Mouse (Mus musculus) cerebellum, adult 2 months (tissue): ENCODE measurements around the gene Atp5s. TPM values are rescaled to one million over a fixed set of nuclear protein-coding genes. Genes with fewer than 3 reads are reported as not detected.

Experiments
- DNase-seq, 2 experiments: peaks; one replicate each; pipeline ENCODE4 v3.0.0; 2021
- H3K27ac ChIP-seq: fragments of 200-500 bp; 2 replicates; pipeline ENCODE4 v1.5.1; 2012; ENCODE audit warnings: low read length, control low read depth, inconsistent platforms; ENCODE audit not compliant: insufficient read depth
- H3K27me3 ChIP-seq: fragments of 200-500 bp; 2 replicates; pipeline ENCODE4 v1.6.1; 2012; ENCODE audit warnings: inconsistent platforms, mild to moderate bottlenecking, low read length, moderate library complexity; ENCODE audit not compliant: control insufficient read depth, insufficient read depth
- H3K4me1 ChIP-seq: fragments of 200-500 bp; 2 replicates; pipeline ENCODE4 v1.6.1; 2011; ENCODE audit warnings: low read length; ENCODE audit not compliant: control insufficient read depth, insufficient read depth
- H3K4me3 ChIP-seq: fragments of 200-500 bp; replicated peaks from 2 replicates; pipeline ENCODE3; 2011; ENCODE audit warnings: mild to moderate bottlenecking, low read depth, low read length, control low read depth; ENCODE audit not compliant: insufficient read depth
- CTCF ChIP-seq: fragments of 200-500 bp; IDR thresholded peaks from 2 replicates; pipeline ENCODE4 v1.5.1; 2011; ENCODE audit warnings: low read depth, mild to moderate bottlenecking, control low read depth, low read length, moderate library complexity, borderline replicate concordance; ENCODE audit not compliant: insufficient read depth
- POLR2A ChIP-seq: fragments of 200-500 bp; IDR thresholded peaks from 2 replicates; pipeline ENCODE4 v1.6.1; 2011; ENCODE audit warnings: low read length, control low read depth, borderline replicate concordance; ENCODE audit not compliant: insufficient read depth
- WGBS: fragments of 180-500 bp; shearing (Covaris S2); methylation state at CpG from one replicate; pipeline ENCODE4 v1.1.7; 2018; 5-methylcytosine and 5-hydroxymethylcytosine counted together
- polyA plus RNA-seq: library from polyadenylated mRNA; depleted of rRNA; stranded (reverse); fragments of >200 nt; gene quantifications from 2 replicates; pipeline ENCODE4 v1.2.3, GENCODE M21; 2012

Gene Atp5s
- polyA plus RNA-seq, 1 experiment, result 33.3 TPM

DNA sequence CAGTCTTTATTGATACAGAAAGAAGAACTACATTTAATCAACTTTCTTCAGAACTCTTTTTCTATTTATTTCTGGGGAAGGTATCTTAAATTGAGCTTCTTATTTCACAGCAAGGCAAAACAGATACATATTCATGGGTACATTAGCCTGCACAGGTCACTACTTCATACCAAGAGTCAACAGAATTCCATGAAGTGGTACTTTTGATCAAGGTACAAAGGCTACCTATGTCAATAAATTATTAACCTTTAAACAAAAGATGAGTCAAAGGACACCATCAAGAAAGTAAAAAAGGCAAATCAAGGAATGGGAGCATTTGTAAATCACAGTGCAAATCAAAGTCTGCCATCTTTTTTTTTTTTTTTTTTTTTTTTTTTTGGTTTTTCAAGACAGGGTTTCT is 11.1 kb upstream of the Atp5s start:
- no peak for DNase-seq
- Histone ChIP-seq H3K27me3 (no peaks in the 10 kb centered on the region), H3K4me3 (no peak overlapping the region), H3K27ac (no peak overlapping the region), H3K4me1 (no peaks in the 10 kb centered on the region)
- no peak for TF ChIP-seq POLR2A
- no peak for TF ChIP-seq CTCF

DNA sequence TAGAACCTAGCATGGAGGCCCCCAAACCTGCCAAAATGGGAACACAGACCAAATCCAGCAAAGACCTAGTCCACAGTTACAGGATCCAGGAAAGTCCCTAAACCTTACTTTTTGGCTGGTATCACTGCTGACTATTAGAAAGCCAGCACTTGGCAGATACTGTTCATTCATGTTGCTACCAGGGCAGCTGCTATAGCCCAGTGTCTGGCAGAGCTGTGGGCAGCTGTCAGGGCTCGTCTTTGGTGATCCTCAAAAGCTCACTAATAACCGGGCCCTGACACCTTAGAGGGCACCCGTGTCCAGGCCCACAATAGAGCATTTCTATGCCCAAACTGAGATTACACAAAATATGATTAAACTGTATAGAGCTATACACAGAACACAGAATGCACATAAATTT is 1.9 kb upstream of the Atp5s start:
- Histone ChIP-seq H3K4me3 (no peak overlapping the region), H3K4me1 (peaks cover 6% of the 10 kb centered on the region), H3K27me3 (no peaks in the 10 kb centered on the region), H3K27ac (no peak overlapping the region)
- TF ChIP-seq POLR2A (no peak), CTCF (no peak)
- DNase-seq, result no peak
- WGBS, result 56% methylated on average over 3 of the region's 3 CpGs

DNA sequence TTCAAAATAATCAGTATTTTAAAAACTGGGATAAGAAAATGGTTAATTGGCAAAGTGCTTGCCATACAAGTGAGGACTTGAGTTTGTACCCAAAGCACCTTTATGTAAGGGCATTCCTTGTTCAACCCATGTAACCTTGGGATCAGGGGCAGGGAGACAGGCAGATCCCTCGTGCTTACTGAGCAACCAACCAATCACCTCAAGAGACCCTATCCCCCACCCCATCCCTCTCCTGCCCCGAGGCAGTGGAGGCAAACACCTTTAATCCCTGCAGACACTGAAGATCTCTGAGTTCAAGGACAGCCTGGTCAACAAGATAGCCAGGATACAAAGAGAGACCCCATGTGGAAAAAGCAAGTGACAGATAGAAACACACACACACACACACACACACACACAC is 1.4 kb upstream of the Atp5s start:
- no peak for TF ChIP-seq CTCF
- no peak for TF ChIP-seq POLR2A
- 46% methylated on average over 2 of the region's 2 CpGs for WGBS
- Histone ChIP-seq H3K4me3 (peak overlapping the region; percentile 96), H3K27me3 (no peaks in the 10 kb centered on the region), H3K27ac (no peak overlapping the region), H3K4me1 (peaks cover 6% of the 10 kb centered on the region)
- peak in 1 of 2 experiments; percentile 8 for DNase-seq

DNA sequence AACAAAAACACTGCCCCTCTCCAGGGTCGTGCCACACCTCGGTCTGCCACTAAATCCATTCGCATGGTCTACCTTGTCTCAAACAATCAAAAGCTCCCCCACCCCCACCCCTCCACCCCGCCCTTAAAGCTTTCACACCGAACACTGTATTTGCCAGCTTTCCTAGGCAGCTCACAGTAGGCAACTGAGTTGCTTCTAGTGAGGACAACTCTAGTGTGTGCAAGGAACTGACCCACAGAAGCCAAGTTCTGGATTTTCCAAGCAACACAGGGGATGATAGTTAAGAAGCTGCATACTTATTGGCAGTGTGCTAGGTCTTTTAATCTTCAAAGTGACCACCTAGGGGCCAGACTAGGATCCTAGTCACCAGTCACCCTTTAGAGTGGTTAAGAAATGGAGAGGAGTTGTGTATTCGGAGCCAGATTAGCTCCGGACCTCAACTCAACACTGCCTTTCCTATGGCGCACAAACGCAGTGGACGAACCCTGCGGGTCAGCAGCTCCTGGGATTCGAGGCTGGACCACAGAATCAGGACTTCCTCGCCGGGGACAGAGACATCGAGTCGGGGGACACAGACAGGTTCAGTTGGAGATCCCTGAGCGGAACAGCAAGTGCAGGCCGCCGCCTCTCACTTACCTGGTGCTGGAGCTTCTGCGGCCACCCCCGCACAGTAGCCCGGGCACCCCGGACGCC is 586 bp upstream of the Atp5s start:
- TF ChIP-seq CTCF, result no peak
- no peak for TF ChIP-seq POLR2A
- WGBS, result 3% methylated on average over 24 of the region's 24 CpGs
- 0 out of 2 replicates have a peak overlapping the region, but pooled peaks have one; percentile 2 for H3K27ac ChIP-seq
- no peaks in the 10 kb centered on the region for H3K27me3 ChIP-seq
- H3K4me1 ChIP-seq, result peaks cover 6% of the 10 kb centered on the region
- H3K4me3 ChIP-seq, result peak overlapping the region; percentile 96
- DNase-seq, result no peak

DNA sequence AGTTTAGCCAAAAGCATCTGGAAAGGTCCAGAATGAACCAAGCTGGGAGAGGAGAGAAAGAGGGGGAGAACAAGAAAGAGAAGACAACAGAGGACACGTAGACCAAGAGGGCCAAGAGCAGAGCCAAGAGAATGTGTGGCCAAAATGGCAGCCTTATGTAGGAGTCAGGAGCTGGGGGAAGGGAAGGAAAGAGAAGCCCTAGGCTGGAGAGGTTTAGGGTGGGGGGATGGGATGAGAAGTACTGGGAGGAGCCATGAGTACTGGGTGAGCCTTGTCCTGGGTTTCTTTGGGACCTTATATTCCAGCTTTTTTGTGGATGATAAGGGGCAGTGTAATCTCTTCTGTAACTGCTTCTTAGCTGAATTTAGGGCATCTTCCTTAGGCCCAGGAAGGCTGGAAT is 4.5 kb downstream of the Atp5s start:
- WGBS, result 87% methylated on average over 1 of the region's 1 CpGs
- H3K4me1 ChIP-seq, result no peaks in the 10 kb centered on the region
- no peak for DNase-seq
- TF ChIP-seq CTCF, result no peak
- TF ChIP-seq POLR2A, result no peak
- H3K27ac ChIP-seq, result no peak overlapping the region
- H3K27me3 ChIP-seq, result no peaks in the 10 kb centered on the region
- no peak overlapping the region for H3K4me3 ChIP-seq

DNA sequence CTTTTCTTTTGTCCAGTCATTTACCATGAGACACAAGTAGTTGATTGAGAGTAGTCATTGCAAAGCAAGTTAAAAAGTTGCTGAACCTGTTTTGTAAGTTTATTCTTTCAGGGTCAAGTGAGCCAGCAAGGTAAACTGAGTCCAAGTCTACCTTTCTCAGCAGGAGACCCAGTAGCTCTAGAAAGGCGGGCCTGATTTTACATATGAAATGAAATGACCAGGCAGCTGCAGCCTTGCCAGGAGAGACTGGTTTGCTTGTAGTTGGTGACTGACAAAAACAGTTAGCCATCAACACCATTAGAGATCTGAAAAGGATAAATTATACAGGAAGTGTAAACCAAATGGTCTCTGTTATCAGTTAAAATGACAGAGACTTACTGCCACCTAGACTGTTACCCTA is 5.6 kb downstream of the Atp5s start:
- no peaks in the 10 kb centered on the region for H3K27me3 ChIP-seq
- H3K4me1 ChIP-seq, result no peaks in the 10 kb centered on the region
- no peak overlapping the region for H3K4me3 ChIP-seq
- H3K27ac ChIP-seq, result no peak overlapping the region
- DNase-seq, result no peak
- 79% methylated on average over 1 of the region's 1 CpGs for WGBS
- TF ChIP-seq CTCF (no peak), POLR2A (no peak)

DNA sequence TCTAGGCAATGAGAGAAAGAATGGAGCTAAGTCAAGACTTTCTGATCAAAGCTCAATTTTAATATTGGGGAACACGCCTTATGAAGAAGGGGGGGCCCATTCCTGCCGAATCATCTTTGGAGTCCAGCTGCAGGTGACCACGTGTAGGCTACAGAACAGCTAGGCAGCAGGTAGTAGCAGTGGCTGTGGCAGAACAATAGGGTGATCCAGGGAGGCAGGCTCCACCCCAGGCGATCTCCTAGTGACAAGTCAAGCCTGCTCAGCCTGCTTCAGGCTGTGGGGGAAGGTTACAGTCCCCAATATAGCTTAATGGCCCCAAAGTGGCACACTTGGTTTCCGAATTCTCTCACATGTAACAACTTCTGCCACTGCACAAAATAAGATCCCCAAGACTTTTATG is 7.5 kb downstream of the Atp5s start:
- WGBS, result 45% methylated on average over 5 of the region's 5 CpGs
- TF ChIP-seq CTCF, result no peak
- DNase-seq, result no peak

DNA sequence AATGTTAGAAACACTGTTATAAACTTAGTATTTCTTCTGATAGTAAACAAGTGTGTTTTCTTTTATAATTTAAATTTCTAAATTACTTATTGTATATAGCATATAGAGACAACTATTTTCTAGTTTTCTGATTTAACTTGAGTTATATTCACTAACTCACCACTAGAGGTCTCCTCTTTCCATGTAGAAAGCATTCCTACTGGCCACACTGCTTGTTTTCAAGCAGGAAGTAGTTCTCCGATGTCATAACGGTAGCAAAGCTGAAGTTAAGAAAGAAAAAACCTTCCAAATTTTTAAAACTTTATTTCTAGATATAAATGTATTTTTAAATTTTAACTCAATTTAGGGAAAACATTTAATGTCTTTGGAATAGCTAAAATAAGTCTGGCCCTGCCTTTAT is 8.8 kb downstream of the Atp5s start:
- Histone ChIP-seq H3K4me1 (no peaks in the 10 kb centered on the region), H3K27me3 (no peaks in the 10 kb centered on the region), H3K4me3 (no peak overlapping the region), H3K27ac (no peak overlapping the region)
- no peak for TF ChIP-seq POLR2A
- no peak; the same call in 1 of the 2 replicates for TF ChIP-seq CTCF
- DNase-seq, result peak in 1 of 2 experiments; percentile 31
- 0% methylated on average over 2 of the region's 2 CpGs for WGBS

More for the DNA sequence above, 7.5 kb downstream of the Atp5s start:
- H3K4me3 ChIP-seq, result no peak overlapping the region
- H3K4me1 ChIP-seq, result no peaks in the 10 kb centered on the region
- no peaks in the 10 kb centered on the region for H3K27me3 ChIP-seq
- no peak overlapping the region for H3K27ac ChIP-seq

DNA sequence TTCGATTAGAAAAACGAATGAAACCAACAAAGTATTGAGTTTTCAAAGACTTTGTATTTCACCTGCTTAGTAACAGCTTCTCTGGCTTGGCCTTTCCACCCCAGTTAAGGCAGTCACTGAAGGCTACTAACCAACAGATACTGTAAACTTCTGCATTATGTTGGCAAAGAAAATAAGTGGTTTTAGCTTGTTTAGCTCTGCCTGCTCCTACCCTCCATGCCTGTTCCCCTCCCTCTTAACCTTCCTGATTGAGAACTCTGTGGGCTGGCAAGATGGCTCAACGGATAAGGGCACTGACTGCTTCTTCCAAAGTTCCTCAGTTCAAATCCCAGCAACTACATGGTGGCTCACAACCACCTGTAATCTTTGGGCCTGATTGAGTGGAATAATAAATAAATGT is 9.2 kb downstream of the Atp5s start:
- TF ChIP-seq CTCF (no peak), POLR2A (no peak)
- H3K27me3 ChIP-seq, result no peaks in the 10 kb centered on the region
- WGBS, result 75% methylated on average over 3 of the region's 3 CpGs

More for the DNA sequence above, 9.2 kb downstream of the Atp5s start:
- H3K4me3 ChIP-seq, result no peak overlapping the region
- 0 out of 2 replicates have a peak overlapping the region, but pooled peaks have one; percentile 30 for H3K27ac ChIP-seq
- no peak for DNase-seq
- no peaks in the 10 kb centered on the region for H3K4me1 ChIP-seq
